Mouse (Mus musculus): ENCODE measurements around the gene Dcaf11.

Dcaf11 gene

GRCm38 (mm10) chr14:55559799-55560201 is at the start of gene Dcaf11:
Gene Dcaf11, plus strand, starts transcription at chr14:55560006.
- peak; percentile 78 for DNase-seq (ENCODE audit: low spot score)

GRCm38 (mm10) chr14:55510125-55510731 is 49.6 kb upstream of the Dcaf11 start, which contains the start of gene Cpne6:
Gene Cpne6, plus strand, starts transcription at chr14:55510445.
- no peak for DNase-seq (ENCODE audit: low spot score)

GRCm38 (mm10) chr14:55511037-55511436 is 48.8 kb upstream of the Dcaf11 start:
- DNase-seq (ENCODE audit: low spot score): no peak

GRCm38 (mm10) chr14:55513927-55514326 is 45.9 kb upstream of the Dcaf11 start:
- DNase-seq (ENCODE audit: low spot score): no peak

- DNase-seq (ENCODE audit: low spot score): no peak
These were observed 44.0 kb upstream of the Dcaf11 start for GRCm38 (mm10) chr14:55515846-55516245.

- DNase-seq (ENCODE audit: low spot score): no peak
These were observed 40.9 kb upstream of the Dcaf11 start for GRCm38 (mm10) chr14:55518897-55519296.

GRCm38 (mm10) chr14:55519604-55520003 is 40.2 kb upstream of the Dcaf11 start:
- DNase-seq (ENCODE audit: low spot score): no peak

GRCm38 (mm10) chr14:55520451-55521361 is 39.1 kb upstream of the Dcaf11 start:
- peak; percentile 20 for DNase-seq (ENCODE audit: low spot score)

- no peak for DNase-seq (ENCODE audit: low spot score)
These were observed 35.7 kb upstream of the Dcaf11 start for GRCm38 (mm10) chr14:55524062-55524461.

GRCm38 (mm10) chr14:55524785-55525184 is 35.0 kb upstream of the Dcaf11 start, which contains the start of gene Nrl:
Gene Nrl, minus strand, starts transcription at chr14:55524981.
- DNase-seq (ENCODE audit: low spot score): no peak

GRCm38 (mm10) chr14:55526674-55527073 is 33.1 kb upstream of the Dcaf11 start:
- DNase-seq (ENCODE audit: low spot score): no peak

GRCm38 (mm10) chr14:55527940-55528339 is 31.9 kb upstream of the Dcaf11 start:
- DNase-seq (ENCODE audit: low spot score): no peak

- peak; percentile 27 for DNase-seq (ENCODE audit: low spot score)
These were observed 23.6 kb upstream of the Dcaf11 start for GRCm38 (mm10) chr14:55536116-55536745.

- peak; percentile 73 for DNase-seq (ENCODE audit: low spot score)
These were observed 19.6 kb upstream of the Dcaf11 start, which contains the start of gene Pck2 for GRCm38 (mm10) chr14:55540067-55540786. Gene Pck2, plus strand, starts transcription at chr14:55540266.

GRCm38 (mm10) chr14:55540787-55541321 is 19.0 kb upstream of the Dcaf11 start:
- peak; percentile 75 for DNase-seq (ENCODE audit: low spot score)

- no peak for DNase-seq (ENCODE audit: low spot score)
These were observed 17.5 kb upstream of the Dcaf11 start for GRCm38 (mm10) chr14:55542268-55542667.

- DNase-seq (ENCODE audit: low spot score): no peak
These were observed 15.5 kb upstream of the Dcaf11 start for GRCm38 (mm10) chr14:55544334-55544733.

GRCm38 (mm10) chr14:55550191-55550590 is 9.6 kb upstream of the Dcaf11 start:
- no peak for DNase-seq (ENCODE audit: low spot score)

- DNase-seq (ENCODE audit: low spot score): no peak
These were observed 8.5 kb upstream of the Dcaf11 start for GRCm38 (mm10) chr14:55551347-55551746.

- no peak for DNase-seq (ENCODE audit: low spot score)
These were observed 8.0 kb upstream of the Dcaf11 start for GRCm38 (mm10) chr14:55551794-55552193.

GRCm38 (mm10) chr14:55554635-55555034 is 5.2 kb upstream of the Dcaf11 start:
- no peak for DNase-seq (ENCODE audit: low spot score)

- DNase-seq (ENCODE audit: low spot score): no peak
These were observed 4.0 kb upstream of the Dcaf11 start for GRCm38 (mm10) chr14:55555788-55556187.

Measured in urinary bladder, postnatal 25 days (tissue).